Mouse (Mus musculus) thymus, adult 2 months (tissue): ENCODE measurements around the gene Sspn.

ENCODE experiments used
- CTCF ChIP-seq: fragments of 200-500 bp; IDR thresholded peaks from 2 replicates; pipeline ENCODE4 v1.5.1; 2012; ENCODE audit warnings: mild to moderate bottlenecking, control low read depth, low read length, moderate library complexity, borderline replicate concordance; ENCODE audit not compliant: control insufficient read depth, poor library complexity, insufficient read depth; ENCODE audit errors: extremely low read depth
- POLR2A ChIP-seq: fragments of 200-500 bp; IDR thresholded peaks from 2 replicates; pipeline ENCODE4 v1.6.1; 2012; ENCODE audit warnings: mild to moderate bottlenecking, low read length, control low read depth, moderate library complexity; ENCODE audit not compliant: control insufficient read depth, poor library complexity, insufficient read depth; ENCODE audit errors: extremely low read depth

DNA sequence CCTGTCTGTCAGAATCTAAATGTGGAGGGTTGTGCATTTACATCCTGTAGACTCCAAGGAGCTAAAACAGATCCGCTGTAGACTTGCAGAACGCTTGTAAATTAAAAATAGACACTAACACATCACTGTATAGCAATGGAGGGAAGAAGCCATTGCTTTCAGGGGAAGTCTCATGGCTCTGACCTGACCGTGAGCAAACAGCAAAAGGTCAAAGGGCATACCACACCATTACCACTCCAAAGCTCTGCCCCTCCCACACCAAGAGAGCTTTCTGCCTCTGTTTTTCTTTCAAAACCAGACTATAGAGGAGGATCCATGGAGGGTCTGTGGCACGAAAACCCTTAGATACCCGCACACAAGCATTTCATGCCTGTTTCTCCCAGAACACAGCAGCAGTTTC, 41.9 kb downstream of the Sspn start:
- TF ChIP-seq POLR2A (no peak), CTCF (no peak)
